Mouse (Mus musculus) regulatory T cell (primary cell): Measurements from ENCODE around the gene Krt32.

Source experiments
- in situ Hi-C: fragments of 300-600 bp; cut with MboI, MseI; formaldehyde crosslinking; loops from one replicate; pipeline ENCODE4 v1.15.1; 2025; ENCODE audit warnings: high pct_unique_total_duplicates

The Krt32 gene

GRCm38 (mm10) chr11:100087861-100088260 lies at the start of gene Krt32:
TSS of gene Krt32 (minus strand) at chr11:100088226.
- in situ Hi-C loops = no loop called here

- in situ Hi-C loops = no loop called here
Observed at GRCm38 (mm10) chr11:100137693-100138092, 49.7 kb upstream of the Krt32 start.

- in situ Hi-C loops = no loop called here
Observed at GRCm38 (mm10) chr11:100136559-100136958, 48.5 kb upstream of the Krt32 start.

DNA sequence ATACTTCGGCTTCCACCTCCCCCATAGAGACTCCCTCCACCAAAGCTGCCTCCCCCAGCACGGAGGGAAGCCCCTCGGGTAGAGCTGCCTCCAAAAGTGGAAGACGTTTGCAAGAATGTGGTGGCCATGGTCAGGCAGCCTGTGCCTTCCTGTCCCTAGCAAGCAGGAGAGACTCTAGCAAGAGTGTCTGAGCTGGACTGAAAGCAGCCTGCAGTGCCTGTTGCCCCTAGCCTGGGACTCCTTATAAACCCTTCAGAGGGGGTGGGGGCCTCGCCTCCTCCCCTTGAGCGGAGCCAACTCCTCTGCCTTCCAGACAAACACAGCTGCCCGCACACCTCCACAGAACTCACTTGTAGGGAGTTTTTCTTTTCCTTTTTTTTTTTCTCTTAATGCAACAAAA lies 47.7 kb upstream of the Krt32 start, which contains the start of gene Krt15:
TSS of gene Krt15 (minus strand) at position 198 of the 400 bp plus-strand sequence.
- in situ Hi-C loops = no loop called here

DNA sequence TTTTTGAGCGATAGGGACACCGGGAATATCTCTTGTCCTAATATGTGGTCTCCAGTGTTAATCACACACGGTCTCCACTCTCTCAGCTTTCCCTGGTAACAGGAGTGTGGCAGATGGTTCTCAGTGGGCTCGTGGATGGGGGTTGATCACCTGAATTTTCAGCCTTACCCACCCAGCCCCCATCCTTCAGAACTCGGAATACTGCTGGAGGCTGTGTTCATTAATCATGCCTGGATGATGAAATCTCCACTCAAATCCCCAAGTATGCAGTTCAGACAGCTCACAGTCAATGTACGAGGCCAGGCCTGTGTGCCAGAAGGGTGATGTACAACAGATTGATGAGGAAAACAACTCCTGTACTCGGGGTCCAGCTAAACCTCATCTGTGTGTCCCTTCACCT lies 36.9 kb upstream of the Krt32 start:
- in situ Hi-C loops = no loop called here

DNA sequence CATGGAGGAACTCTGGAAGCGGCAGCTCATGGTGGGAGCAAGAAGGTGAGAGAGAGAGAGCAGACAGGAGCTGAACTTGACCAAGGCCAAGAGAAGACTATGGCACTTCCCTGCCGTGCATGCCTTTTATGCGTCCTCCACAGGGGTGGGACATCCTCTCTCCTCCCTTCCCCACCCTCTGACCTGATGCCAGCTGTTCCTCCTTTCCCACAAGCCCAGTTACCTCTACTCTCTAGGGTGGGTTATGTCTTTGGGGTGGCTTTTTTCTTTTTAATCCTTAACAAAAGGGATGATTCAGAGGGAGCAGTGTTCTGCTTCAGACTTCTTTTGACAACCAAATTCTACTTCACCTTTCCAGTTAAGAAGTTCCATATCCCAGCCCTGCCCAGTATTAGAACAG lies 33.4 kb upstream of the Krt32 start, which contains the start of gene Krt13:
TSS of gene Krt13 (minus strand) at position 101 of the 400 bp plus-strand sequence.
- in situ Hi-C loops = no loop called here

DNA sequence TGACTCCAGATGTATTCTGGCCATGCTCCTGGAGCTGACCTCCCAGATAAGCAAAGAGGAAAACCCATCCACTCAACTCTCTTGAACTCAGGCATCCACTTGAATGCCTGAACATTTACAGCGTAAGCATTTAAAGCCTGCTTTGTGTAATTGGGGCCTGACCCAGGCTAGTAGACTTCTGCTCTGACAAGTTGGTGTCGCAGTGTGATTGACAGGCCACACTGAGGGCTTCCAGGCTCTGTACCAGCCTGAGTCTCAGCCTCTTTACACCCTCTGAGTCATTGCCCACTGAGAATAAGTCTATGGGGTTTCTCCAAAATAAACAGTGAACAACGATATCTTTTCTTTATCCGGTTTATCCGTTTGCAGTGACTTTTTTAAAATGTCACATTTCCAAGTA lies 32.3 kb upstream of the Krt32 start:
- in situ Hi-C loops = no loop called here

GRCm38 (mm10) chr11:100113742-100114029 lies 25.7 kb upstream of the Krt32 start:
- in situ Hi-C loops = no loop called here

DNA sequence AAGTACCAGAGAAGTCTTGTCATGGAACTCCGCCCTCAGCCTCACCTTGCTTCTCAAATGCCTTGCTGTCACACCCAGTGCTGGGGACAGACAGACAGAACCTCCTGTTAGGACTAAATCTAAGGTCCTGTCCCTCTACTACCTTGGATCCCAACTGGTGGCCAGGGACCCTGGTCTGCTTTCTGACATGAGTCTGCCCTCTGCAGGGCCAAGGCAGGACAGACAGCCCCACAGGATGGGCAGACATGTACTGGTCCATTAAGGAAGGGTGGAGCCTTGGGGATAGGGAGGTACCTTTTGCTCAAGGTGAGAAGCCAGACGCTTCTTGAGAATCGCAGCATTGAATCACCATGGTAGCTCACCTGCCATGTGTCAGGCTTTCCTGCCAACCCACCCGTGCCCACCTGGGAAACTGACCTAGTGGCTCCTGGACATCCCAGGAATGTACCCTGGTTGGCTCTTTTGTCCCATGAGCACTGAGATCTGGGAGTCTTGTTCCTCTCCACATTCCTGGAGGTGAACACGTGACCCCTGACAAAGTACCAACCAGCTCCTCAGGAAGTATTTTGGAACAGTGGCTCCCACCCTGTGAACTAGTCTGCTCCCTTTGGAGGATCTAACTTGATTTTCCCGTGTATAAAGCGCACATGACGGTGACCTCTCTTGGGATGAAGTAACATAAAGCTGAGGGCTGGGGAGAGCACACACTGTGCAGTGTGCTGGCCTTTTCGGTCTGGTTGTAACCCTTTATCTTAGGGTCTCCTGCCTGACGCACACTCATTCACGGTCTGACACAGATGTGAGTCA lies 25.1 kb upstream of the Krt32 start:
- in situ Hi-C loops = no loop called here

- in situ Hi-C loops = no loop called here
Observed at GRCm38 (mm10) chr11:100105576-100106122, 17.6 kb upstream of the Krt32 start, which contains the start of gene Krt36. TSS of gene Krt36 (minus strand) at chr11:100105626.

DNA sequence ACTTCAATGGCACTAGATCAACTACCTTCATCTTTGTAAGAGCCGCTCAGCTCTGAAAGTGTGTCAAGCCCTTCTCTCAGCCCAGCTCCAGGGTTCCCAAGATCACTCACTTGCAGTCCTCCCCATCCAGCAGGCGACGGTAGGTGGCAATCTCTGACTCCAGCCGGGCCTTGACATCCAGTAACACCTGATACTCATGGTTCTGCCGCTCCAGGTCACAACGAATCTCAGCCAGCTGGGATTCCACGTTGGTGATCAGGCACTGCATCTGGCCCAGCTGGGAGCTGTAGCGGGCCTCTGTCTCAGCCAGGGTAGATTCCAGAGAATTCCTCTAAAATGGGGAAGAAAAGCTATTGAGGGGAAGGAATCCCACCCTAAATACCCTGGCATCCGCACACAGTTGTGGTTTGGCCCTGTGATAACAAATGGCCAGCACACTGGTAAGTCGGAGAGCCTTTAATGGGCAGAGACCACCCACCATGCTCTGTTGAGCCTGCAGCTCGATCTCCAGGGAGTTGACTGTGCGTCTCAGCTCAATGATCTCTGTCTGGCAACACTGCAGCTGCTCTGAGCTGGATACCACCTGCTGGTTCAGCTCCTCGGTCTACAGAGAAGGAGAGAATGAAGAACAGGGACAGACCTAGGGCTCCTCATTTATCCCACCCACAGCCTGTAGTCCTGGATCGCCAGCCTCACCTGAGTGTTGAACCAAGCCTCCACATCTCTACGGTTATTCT lies 14.8 kb upstream of the Krt32 start:
- in situ Hi-C loops = no loop called here

DNA sequence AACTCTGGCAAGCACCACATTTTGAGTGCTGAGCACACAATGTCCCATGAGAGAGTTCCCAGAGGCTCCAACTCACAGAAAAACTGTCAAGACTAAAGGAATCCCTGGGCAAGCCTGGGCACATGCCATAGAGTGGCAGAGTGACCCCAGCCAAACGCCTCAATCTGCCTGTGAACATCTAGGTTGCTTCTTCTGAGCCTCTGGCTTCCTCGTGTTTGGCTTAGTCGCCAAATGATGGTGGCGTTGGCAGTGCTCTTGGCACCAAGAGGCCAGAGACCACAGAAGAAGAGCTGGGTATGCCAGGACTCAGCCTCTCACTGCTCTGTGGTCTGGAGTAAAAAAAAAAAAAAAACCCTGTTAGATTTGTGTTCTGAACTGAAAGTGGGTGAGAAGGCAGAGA lies 12.4 kb upstream of the Krt32 start:
- in situ Hi-C loops = no loop called here

DNA sequence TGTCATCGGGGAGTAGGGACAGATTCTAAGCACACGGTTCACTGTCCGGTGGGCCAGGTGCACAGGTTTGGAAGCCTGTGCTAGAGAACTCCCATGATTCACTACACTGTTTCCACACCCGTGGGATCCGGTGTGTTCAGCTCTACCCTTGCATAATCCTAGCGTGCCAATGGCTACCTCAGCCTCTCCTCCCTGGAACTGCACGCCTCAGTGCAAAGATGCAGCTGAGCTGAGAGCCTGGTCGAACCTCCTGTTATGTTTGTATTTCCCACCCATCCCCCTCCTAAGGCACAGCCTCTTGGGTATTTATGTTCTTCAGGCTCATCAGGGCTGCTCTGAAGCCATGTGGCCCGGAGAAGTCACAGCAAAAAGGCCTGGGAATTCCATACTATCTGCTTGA lies 9.8 kb upstream of the Krt32 start:
- in situ Hi-C loops = no loop called here

DNA sequence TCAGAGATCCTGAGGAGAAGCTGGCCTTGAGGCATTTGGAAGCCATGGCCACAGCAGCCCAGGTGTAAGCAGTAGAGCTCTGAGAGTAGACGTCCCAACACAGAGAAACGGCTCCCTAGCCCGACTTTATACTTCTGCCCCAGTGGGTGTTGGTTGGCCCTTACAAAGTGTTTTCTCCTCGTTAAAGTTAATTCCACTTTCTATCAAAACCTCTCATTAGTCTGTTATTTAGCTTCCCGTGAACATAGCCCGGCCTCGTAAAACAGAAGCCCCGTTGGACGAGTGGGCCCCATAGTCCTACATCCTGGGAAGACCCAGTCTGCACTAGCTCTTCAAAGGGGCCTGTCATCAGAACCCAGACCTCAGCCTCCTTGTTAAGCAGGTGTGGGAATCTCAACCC lies 8.1 kb upstream of the Krt32 start, which contains the start of gene Krt35:
TSS of gene Krt35 (minus strand) at position 101 of the 400 bp plus-strand sequence.
- in situ Hi-C loops = no loop called here

- in situ Hi-C loops = no loop called here
Observed at GRCm38 (mm10) chr11:100088378-100089025, 476 bp upstream of the Krt32 start.

DNA sequence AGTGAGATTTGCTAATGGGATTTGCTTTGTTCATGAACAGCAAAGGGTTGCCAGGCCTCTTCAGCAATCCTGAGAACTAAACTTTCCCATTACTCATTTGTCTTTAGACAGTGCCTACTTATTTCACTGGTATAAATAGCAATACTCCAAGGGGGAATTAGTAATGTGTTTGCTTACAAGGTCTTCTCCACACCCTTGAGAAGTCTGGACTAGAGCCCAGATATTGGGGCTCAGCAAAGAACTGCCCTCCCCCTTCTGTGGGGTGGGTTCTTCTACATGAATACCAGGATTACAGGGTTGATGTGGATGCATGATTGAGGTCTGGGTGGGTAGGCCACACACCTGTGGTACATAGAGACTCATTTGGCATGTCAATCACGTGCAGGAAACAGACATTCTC lies 14.2 kb downstream of the Krt32 start:
- in situ Hi-C loops = no loop called here

DNA sequence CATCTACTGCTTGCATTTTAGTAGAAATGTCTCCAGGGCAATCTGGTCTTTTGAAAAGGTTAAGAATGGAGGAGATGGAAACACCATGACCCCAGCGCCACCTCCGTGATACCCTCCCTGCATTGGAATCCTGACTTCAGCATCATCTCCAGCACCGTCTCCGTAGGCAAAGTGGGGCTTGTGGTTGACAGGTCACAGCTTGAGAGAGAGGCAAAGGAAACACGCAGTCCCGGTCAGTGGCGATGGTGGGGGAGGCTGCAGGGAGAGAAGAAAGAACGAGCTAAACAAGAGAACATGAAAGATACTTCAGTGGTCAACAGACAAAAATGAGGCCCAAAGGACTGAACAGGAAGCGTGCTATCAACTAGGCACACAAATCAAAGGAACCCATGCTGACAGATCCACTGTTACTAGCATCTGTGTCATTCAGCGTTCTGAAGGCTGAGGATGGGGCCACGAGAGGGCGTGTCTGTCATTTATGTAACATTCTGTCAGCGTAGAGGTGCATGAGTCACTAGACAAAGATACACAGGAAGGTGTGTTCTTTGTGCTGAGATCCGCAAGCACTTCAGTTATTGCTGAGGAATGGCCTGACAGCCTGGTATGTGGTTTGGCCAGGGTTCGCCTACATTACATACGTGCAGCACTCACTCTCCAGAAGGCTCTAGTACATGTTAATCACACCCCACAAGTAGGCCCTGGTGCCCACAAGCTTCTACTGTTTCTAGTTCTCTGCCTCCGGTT lies 20.6 kb downstream of the Krt32 start:
- in situ Hi-C loops = no loop called here

DNA sequence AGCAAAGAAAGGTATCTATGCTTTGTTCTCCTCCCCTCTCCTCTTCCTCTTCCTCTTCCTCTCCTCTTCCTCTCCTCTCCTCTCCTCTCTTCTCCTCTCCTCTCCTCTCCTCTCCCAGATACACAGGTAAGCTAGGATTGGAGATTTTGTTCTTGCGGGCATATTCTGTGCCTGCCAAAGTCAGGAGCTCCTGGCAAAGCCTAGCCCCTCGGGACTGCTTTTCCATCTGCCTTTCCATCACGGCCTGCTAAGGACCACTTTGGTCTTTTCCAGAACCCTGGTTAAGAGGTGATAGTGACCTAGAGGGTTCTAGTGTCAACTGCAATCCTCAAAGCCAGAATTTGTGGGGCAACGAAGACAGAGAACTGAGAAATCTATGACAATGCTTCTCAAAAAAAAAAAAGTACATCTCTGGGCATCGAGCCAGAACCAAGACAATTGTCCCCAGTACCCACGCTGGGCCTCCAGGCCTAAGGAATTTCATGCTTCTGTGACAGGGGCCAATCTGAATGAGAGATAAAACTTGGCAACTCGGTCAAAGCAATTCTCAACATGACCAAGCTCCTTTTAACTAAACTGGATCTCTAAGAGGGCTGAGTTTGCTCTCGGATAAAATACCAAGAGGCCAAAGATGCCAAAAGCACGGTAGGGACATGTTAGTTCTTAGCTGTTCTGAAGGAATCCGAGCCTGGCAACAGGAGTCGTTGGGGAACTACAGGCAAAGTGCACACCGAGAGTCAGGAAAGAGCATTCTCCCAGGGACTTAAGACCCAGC lies 21.6 kb downstream of the Krt32 start:
- in situ Hi-C loops = no loop called here

DNA sequence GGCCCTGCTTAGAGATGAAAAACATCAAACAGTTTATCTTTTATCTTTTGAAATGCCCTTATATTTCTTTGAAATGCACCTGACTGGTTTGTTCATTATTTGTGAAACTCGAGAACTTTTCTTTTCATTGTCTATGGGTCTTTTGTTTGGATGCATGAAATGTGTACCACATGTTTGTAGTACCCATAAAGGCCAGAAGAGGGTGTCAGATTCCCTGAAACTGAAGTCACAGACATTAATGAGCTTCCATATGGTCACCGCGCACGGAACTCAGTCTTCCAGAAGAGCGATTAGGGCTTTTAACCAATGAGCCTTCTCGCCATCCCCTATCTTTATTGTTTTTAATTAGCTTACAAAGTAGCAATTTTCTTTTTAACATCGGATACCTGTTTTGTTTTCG lies 29.2 kb downstream of the Krt32 start:
- in situ Hi-C loops = no loop called here
